Mouse (Mus musculus) forebrain, postnatal 0 days (tissue): ENCODE results near the gene Cdh5. TPM values are rescaled to one million over a fixed set of nuclear protein-coding genes. Genes with fewer than 3 reads are reported as not detected.
A peak's percentile ranks its signal among the peaks of the same experiment; 100 is the strongest.
"Not testable (repeated sequence)": the region's sequence is repeated elsewhere in the genome, so short reads cannot be mapped to it uniquely, and the experiment has no call there.

Source experiments
- ATAC-seq: fragments of 200-750 bp; cut with Nextera tagmentation; 2 replicates; pipeline ENCODE4 v1.8.0; 2017; ENCODE audit warnings: mild to moderate bottlenecking, moderate library complexity
- DNase-seq: peaks from one replicate; pipeline ENCODE4 v3.0.0-alpha.2; 2015
- H3K27ac ChIP-seq: fragments of 300-500 bp; sonication (generic); 2 replicates; pipeline ENCODE4 v1.5.1; 2014; ENCODE audit warnings: low read depth, mild to moderate bottlenecking, antibody characterized with exemption, low read length, moderate library complexity, mixed read lengths
- H3K27me3 ChIP-seq: fragments of 300-500 bp; sonication (generic); 2 replicates; pipeline ENCODE4 v1.6.1; 2014; ENCODE audit warnings: mild to moderate bottlenecking, low read length, mixed read lengths; ENCODE audit not compliant: insufficient read depth
- H3K36me3 ChIP-seq: fragments of 300-500 bp; sonication (generic); 2 replicates; pipeline ENCODE4 v1.6.1; 2014; ENCODE audit warnings: mild to moderate bottlenecking, moderate library complexity; ENCODE audit not compliant: insufficient read depth
- H3K4me1 ChIP-seq: fragments of 300-500 bp; sonication (generic); 2 replicates; pipeline ENCODE4 v1.6.1; 2014; ENCODE audit warnings: antibody characterized with exemption; ENCODE audit not compliant: insufficient read depth
- H3K4me2 ChIP-seq: fragments of 300-500 bp; sonication (generic); 2 replicates; pipeline ENCODE4 v1.6.1; 2014; ENCODE audit warnings: low read depth, mild to moderate bottlenecking, moderate library complexity
- H3K4me3 ChIP-seq: fragments of 300-500 bp; sonication (generic); 2 replicates; pipeline ENCODE4 v1.5.1; 2014; ENCODE audit warnings: low read depth, low read length, mixed read lengths
- H3K9ac ChIP-seq: fragments of 300-500 bp; sonication (generic); 2 replicates; pipeline ENCODE4 v1.6.1; 2014; ENCODE audit warnings: mild to moderate bottlenecking
- H3K9me3 ChIP-seq: fragments of 300-500 bp; sonication (generic); 2 replicates; pipeline ENCODE4 v1.6.1; 2016; ENCODE audit warnings: low read length
- CTCF ChIP-seq: sonication (generic); IDR thresholded peaks from 2 replicates; pipeline ENCODE4 v1.5.1; 2016; ENCODE audit warnings: antibody characterized with exemption, control low read depth, low read depth
- WGBS: fragments of 180-500 bp; shearing (Covaris S2); extraction: QIAGEN DNeasy Blood & Tissue Kit; methylation state at CpG from one replicate; pipeline ENCODE4 v1.1.7; 2014; 5-methylcytosine and 5-hydroxymethylcytosine counted together
- polyA plus RNA-seq: library from polyadenylated mRNA; unstranded; fragments of >200 nt; fragmentation: Nextera tagmentation; extraction: Ambion mirVana; gene quantifications from 2 replicates; pipeline ENCODE4 v1.2.1, GENCODE M21; 2015
- total RNA-seq: library from RNA; depleted of rRNA; stranded (reverse); fragments of >200 nt; gene quantifications from 2 replicates; pipeline ENCODE4 v1.2.3, GENCODE M21; 2014

Cdh5 gene
- total and polyA plus RNA-seq, 2 experiments from 2014 or later = 8.4 to 18.1 TPM

GRCm38 (mm10) chr8:104076541-104077412 lies 24.6 kb upstream of the Cdh5 start:
- ATAC-seq (peak; percentile 73), DNase-seq (peak; percentile 74)
- H3K9ac ChIP-seq = no peak overlapping the region
- no peaks in the 10 kb centered on the region for H3K27me3 ChIP-seq
- H3K9me3 ChIP-seq = no peaks in the 10 kb centered on the region
- no peak overlapping the region for H3K27ac ChIP-seq
- no peak overlapping the region for H3K4me2 ChIP-seq
- no peak overlapping the region for H3K4me3 ChIP-seq
- 19% methylated on average over 8 of the region's 8 CpGs for WGBS
- H3K36me3 ChIP-seq = no peaks in the 10 kb centered on the region
- no peaks in the 10 kb centered on the region; the same call in 1 of the 2 replicates for H3K4me1 ChIP-seq
- peak; percentile 70 for TF ChIP-seq CTCF

- Histone ChIP-seq H3K9ac (no peak overlapping the region), H3K27me3 (no peaks in the 10 kb centered on the region), H3K27ac (no peak overlapping the region), H3K4me1 (no peaks in the 10 kb centered on the region; the same call in 1 of the 2 replicates), H3K9me3 (no peaks in the 10 kb centered on the region), H3K36me3 (no peaks in the 10 kb centered on the region), H3K4me2 (no peak overlapping the region), H3K4me3 (no peak overlapping the region)
- DNase-seq = no peak
- 24% methylated on average over 7 of the region's 7 CpGs for WGBS
- ATAC-seq = no peak
- no peak for TF ChIP-seq CTCF
These were observed 23.3 kb upstream of the Cdh5 start for GRCm38 (mm10) chr8:104078091-104078490.

DNA sequence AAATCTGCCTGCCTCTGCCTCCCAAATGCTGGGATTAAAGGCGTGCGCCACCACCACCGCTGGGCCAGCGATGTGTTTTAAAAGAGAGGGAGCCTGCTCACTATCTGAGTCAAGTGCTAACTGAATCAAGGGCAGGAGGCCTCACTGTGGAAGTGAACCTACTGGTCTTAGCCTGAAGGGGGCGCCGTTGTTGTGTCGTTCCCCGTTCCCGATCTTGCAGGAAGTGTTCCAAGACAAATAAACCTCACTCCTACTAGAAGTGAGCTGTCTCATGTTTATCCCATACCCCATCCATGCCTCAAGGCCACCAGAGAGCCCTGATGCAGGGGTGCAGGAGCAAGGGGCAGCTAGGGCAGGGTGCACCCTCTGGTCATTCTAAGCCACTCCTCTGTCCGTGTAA lies 16.1 kb upstream of the Cdh5 start:
- 81% methylated on average over 10 of the region's 10 CpGs for WGBS
- no peaks in the 10 kb centered on the region for H3K27me3 ChIP-seq

DNA sequence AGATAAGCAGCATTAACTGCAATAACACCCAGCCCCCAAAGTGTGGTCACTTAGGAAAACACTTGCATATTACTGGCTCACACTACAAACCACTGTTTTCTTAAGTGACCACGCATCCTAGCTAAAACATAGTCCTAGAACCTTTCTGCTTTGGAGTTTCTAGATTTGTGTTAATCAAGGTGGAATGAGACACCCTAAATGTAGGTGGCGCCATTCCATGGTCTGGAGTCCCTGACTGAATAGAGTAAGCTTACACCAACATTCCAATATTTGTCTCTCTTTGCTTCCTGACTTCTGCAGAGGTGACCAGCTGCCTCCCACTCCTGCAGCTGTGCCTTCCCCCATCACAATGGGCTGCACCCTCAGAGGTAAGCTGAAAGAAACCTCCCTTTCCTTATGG lies 14.8 kb upstream of the Cdh5 start:
- peak; percentile 24; the same call in 1 of the 2 replicates for TF ChIP-seq CTCF
- Histone ChIP-seq H3K27ac (no peak overlapping the region), H3K4me1 (no peaks in the 10 kb centered on the region), H3K4me3 (no peak overlapping the region), H3K36me3 (no peaks in the 10 kb centered on the region), H3K27me3 (no peaks in the 10 kb centered on the region), H3K9me3 (no peaks in the 10 kb centered on the region), H3K9ac (no peak overlapping the region), H3K4me2 (no peak overlapping the region)
- DNase-seq (no peak), ATAC-seq (no peak)
- 76% methylated on average over 2 of the region's 2 CpGs for WGBS

More for the DNA sequence above, 16.1 kb upstream of the Cdh5 start:
- Histone ChIP-seq H3K4me2 (no peak overlapping the region), H3K9me3 (no peaks in the 10 kb centered on the region), H3K9ac (no peak overlapping the region), H3K27ac (no peak overlapping the region), H3K4me3 (no peak overlapping the region), H3K4me1 (no peaks in the 10 kb centered on the region), H3K36me3 (no peaks in the 10 kb centered on the region)
- ATAC-seq (no peak), DNase-seq (no peak)
- TF ChIP-seq CTCF = no peak

DNA sequence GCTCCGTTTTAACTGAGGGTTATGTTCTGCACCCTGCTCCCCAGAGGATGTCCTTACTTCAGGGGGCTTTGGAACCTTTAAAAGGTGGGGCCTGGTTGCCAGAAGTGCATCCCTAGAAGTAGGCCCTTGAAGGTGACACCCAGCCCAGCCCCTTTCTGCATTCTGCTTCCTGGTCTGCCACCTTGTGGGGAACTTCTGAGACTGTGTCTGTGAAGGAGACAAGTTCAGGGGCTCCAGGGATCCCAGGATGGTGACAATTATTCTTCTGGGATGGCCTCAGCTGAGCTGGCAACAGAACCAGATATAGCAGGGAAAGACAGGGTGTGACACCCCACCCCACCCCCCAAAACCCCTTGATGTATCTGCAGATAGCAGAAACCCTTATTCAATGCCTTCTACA lies 14.3 kb upstream of the Cdh5 start:
- Histone ChIP-seq H3K36me3 (no peaks in the 10 kb centered on the region), H3K27me3 (no peaks in the 10 kb centered on the region), H3K9me3 (no peaks in the 10 kb centered on the region), H3K4me1 (no peaks in the 10 kb centered on the region), H3K4me3 (no peak overlapping the region), H3K9ac (no peak overlapping the region), H3K27ac (no peak overlapping the region), H3K4me2 (no peak overlapping the region)
- WGBS = 38% methylated on average over 1 of the region's 1 CpGs
- peak; percentile 21; the same call in 1 of the 2 replicates for TF ChIP-seq CTCF
- no peak for ATAC-seq
- no peak for DNase-seq

GRCm38 (mm10) chr8:104087878-104088277 lies 13.5 kb upstream of the Cdh5 start:
- H3K4me1 ChIP-seq, H3K4me2 ChIP-seq, H3K36me3 ChIP-seq, DNase-seq, H3K4me3 ChIP-seq, H3K27ac ChIP-seq, H3K9me3 ChIP-seq, ATAC-seq, H3K9ac ChIP-seq, H3K27me3 ChIP-seq: not testable (repeated sequence)

DNA sequence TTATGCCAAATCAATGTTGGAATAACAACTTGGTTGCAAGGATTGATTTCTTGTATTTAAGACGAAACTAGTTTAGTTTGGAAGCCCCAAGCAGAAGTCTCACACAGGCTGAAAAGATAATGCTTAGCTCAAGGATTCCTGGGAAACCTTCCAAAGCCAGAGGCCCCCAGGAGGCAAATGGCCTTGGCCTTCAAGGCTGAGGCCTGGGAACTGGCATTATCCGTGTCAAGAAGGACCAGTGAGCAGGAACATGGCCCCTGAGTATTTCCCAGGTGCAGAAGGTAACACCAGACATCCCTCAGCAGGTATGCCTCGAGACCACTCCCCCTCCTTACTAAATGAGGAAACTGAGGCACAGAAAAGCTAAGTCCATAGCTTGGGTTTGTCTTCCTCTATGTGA lies 12.5 kb upstream of the Cdh5 start:
- H3K36me3 ChIP-seq = no peaks in the 10 kb centered on the region
- no peaks in the 10 kb centered on the region for H3K27me3 ChIP-seq
- H3K27ac ChIP-seq = no peak overlapping the region
- 78% methylated on average over 3 of the region's 3 CpGs for WGBS
- H3K4me3 ChIP-seq = no peak overlapping the region
- DNase-seq (no peak), ATAC-seq (no peak)
- no peaks in the 10 kb centered on the region for H3K4me1 ChIP-seq
- no peak overlapping the region for H3K9ac ChIP-seq
- no peak for TF ChIP-seq CTCF
- H3K4me2 ChIP-seq = no peak overlapping the region
- no peaks in the 10 kb centered on the region for H3K9me3 ChIP-seq
